Mouse (Mus musculus): ENCODE data around the gene Gm14419.
"Not testable (repeated sequence)": the region's sequence is repeated elsewhere in the genome, so short reads cannot be mapped to it uniquely, and the experiment has no call there.

Gene Gm14419

DNA sequence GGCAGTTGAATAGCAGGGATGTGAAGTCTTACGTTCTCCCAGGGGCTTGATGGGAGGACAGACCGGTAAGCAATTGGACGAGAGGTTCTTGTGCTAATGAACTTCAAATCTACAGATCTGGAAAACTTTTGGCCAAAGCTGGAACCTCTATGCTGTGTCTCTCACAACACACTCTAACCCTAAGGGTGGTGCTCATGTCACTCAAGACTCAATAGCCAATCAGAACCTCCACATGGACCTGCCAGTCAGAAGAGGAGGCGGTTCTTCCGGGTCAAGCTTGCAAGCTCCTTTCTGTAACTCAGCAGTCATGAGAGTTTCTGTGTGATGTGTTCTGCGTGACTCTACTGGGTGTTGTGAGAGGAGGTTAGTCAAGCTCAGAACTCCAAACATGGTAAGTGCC lies at the start of gene Gm14419:
Gm14419 (plus strand) TSS at position 301 of the 400 bp plus-strand sequence.
- not testable (repeated sequence) for DNase-seq (ENCODE audit: low read depth, low spot score)
